8 mouse cellular contexts compared by ENCODE assay signal in the genomic region with DNA sequence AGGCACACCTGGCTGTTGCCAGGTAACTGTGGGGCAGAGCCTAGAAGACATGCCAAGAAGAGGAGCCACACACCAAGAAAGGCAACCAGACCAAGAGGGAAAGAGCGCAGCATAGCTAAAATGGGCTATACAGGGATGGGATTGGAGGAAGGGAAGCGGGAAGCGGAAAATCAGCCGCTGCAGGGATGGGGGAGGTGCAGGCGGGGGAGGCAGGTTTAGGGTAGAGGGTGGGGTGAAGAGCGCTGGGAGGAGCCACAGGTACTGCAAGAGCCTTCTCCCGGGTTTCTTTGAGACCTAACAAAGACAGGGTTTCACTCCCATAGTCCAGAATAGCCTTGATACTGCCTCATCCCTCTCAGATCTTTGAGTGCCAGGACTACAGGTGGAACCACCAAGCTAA. TPM values are rescaled to one million over a fixed set of nuclear protein-coding genes. Genes with fewer than 3 reads are reported as not detected.
DNase-seq lines count a peak whose midpoint lies in the region; ATAC-seq and TF ChIP-seq lines count a peak whose summit lies in the region.

No protein-coding gene starts in this region.

- H3K79me2 ChIP-seq in heart, adult 2 months (replicated peaks; ENCODE audit: control insufficient read depth, insufficient read depth, low read length), result no peaks in the 10 kb centered on the region

- 3% methylated on average over 7 of the region's 7 CpGs for WGBS in heart, embryonic 14.5 days
- WGBS in heart, adult 2 months, result 11% methylated on average over 7 of the region's 7 CpGs
- WGBS in midbrain, embryonic 15.5 days, result 11% methylated on average over 7 of the region's 7 CpGs

- no peak for TF ChIP-seq POLR2A in heart, adult 2 months (IDR thresholded peaks at IDR 0.05; ENCODE audit: insufficient read depth, low read depth, low read length)

- no peak for DNase-seq in heart, adult 2 months
- DNase-seq in ZHBTc4 (ENCODE audit: low read depth, low spot score), result peak; percentile 86
- peak; percentile 30 for DNase-seq in kidney, postnatal 14 days
- DNase-seq in cerebellum, adult 18-20 months, result no peak
- no peak for DNase-seq in spleen, postnatal 4 days (ENCODE audit: low spot score in 2 of 2)
- DNase-seq in gastrocnemius, postnatal 36 days, result no peak

- peak overlapping the region; percentile 22; the same call in 1 of the 2 replicates for H3K4me2 ChIP-seq in heart, embryonic 14.5 days (ENCODE audit: low read length)
- peak overlapping the region; percentile 37 for H3K4me2 ChIP-seq in midbrain, embryonic 15.5 days

- no peaks in the 10 kb centered on the region for H3K27me3 ChIP-seq in heart, embryonic 14.5 days (ENCODE audit: control insufficient read depth, insufficient read depth, low read length)
- no peaks in the 10 kb centered on the region for H3K27me3 ChIP-seq in heart, adult 2 months (ENCODE audit: control insufficient read depth, insufficient read depth, low read length)
- no peaks in the 10 kb centered on the region for H3K27me3 ChIP-seq in midbrain, embryonic 15.5 days (replicated peaks)

- intact Hi-C loops in heart, adult 2 months (cut with DNase I), result no loop called here
- intact Hi-C loops in gastrocnemius, postnatal 36 days (cut with DNase I), result no loop called here

- H3K27ac ChIP-seq in heart, embryonic 14.5 days (replicated peaks in 1 of 2; ENCODE audit: control insufficient read depth in 1 of 2, insufficient read depth in 1 of 2, low read depth in 2 of 2, low read length in 2 of 2), result no peak overlapping the region
- H3K27ac ChIP-seq in heart, adult 2 months, result no peak overlapping the region
- no peak overlapping the region for H3K27ac ChIP-seq in midbrain, embryonic 15.5 days

- TF ChIP-seq CTCF in heart, adult 2 months (IDR thresholded peaks at IDR 0.05), result no peak

- no peaks in the 10 kb centered on the region for H3K36me3 ChIP-seq in heart, embryonic 14.5 days (ENCODE audit: control insufficient read depth, insufficient read depth, low read length)
- no peaks in the 10 kb centered on the region for H3K36me3 ChIP-seq in heart, adult 2 months (ENCODE audit: control insufficient read depth, insufficient read depth, low read length)
- H3K36me3 ChIP-seq in midbrain, embryonic 15.5 days (replicated peaks), result no peaks in the 10 kb centered on the region

- no peak for TF ChIP-seq EP300 in heart, adult 2 months (IDR thresholded peaks at IDR 0.05; ENCODE audit: insufficient read depth, low read depth, low read length)

- H3K9me3 ChIP-seq in heart, embryonic 14.5 days (ENCODE audit: control insufficient read depth, low read length), result no peaks in the 10 kb centered on the region
- H3K9me3 ChIP-seq in midbrain, embryonic 15.5 days, result no peaks in the 10 kb centered on the region

- ATAC-seq in heart, embryonic 14.5 days (ENCODE audit: insufficient number of reproducible peaks, insufficient read depth, low FRiP score, low read depth), result no peak
- ATAC-seq in midbrain, embryonic 15.5 days (replicated peaks), result 0 out of 2 replicates have a peak, but pooled peaks have one; percentile 17

- H3K4me1 ChIP-seq in heart, embryonic 14.5 days (ENCODE audit: control insufficient read depth in 2 of 2, insufficient read depth in 2 of 2, low read length in 2 of 2), result peaks cover 0 to 8% of the 10 kb centered on the region in 2 experiments; a peak in 2 of 4 replicates
- H3K4me1 ChIP-seq in heart, adult 2 months (ENCODE audit: control insufficient read depth, insufficient read depth, low read length), result no peaks in the 10 kb centered on the region
- no peaks in the 10 kb centered on the region; the same call in 1 of the 2 replicates for H3K4me1 ChIP-seq in midbrain, embryonic 15.5 days

- H3K9ac ChIP-seq in heart, embryonic 14.5 days (ENCODE audit: low read length), result no peak overlapping the region
- H3K9ac ChIP-seq in heart, adult 2 months (ENCODE audit: low read depth, low read length), result no peak overlapping the region
- no peak overlapping the region for H3K9ac ChIP-seq in midbrain, embryonic 15.5 days

- no peak overlapping the region for H3K4me3 ChIP-seq in heart, embryonic 14.5 days (ENCODE audit: control insufficient read depth in 1 of 2, insufficient read depth in 1 of 2, low read depth in 1 of 2, low read length in 2 of 2)
- H3K4me3 ChIP-seq in heart, adult 2 months, result no peak overlapping the region
- 0 out of 2 replicates have a peak overlapping the region, but pooled peaks have one; percentile 5 for H3K4me3 ChIP-seq in midbrain, embryonic 15.5 days

RNA-seq across cellular contexts. Expression of a gene that starts 22.4 kb away (rescaled TPM):
- polyA plus RNA-seq in heart, embryonic 14.5 days (2014; fragmentation: Nextera tagmentation; extraction: Ambion mirVana), result 208 and 242 TPM in 2 replicates
- total RNA-seq in heart, adult 2 months (2021), result 100 to 1,000 TPM; 115 to 126 TPM
- polyA plus RNA-seq in heart, adult 2 months (2012; rRNA removed), result 217 and 259 TPM in 2 replicates
- 404 and 430 TPM in 2 replicates for polyA plus RNA-seq in midbrain, embryonic 15.5 days (2015; fragmentation: Nextera tagmentation; extraction: Ambion mirVana)
- 100 to 1,000 TPM in 1 of 2 experiments, 10 to 100 TPM in 1; 68.5 to 119 TPM for total RNA-seq in gastrocnemius, postnatal 36 days (2021)

RNA-seq across cellular contexts. Expression of a gene that starts 45.6 kb away (rescaled TPM):
- polyA plus RNA-seq in heart, embryonic 14.5 days (2014; fragmentation: Nextera tagmentation; extraction: Ambion mirVana), result 0.58 and 0.74 TPM in 2 replicates
- not detected for total RNA-seq in heart, adult 2 months (2021)
- polyA plus RNA-seq in heart, adult 2 months (2012; rRNA removed), result 0.61 TPM in 1 of 2 replicates, not detected in the other
- 0.50 and 0.66 TPM in 2 replicates for polyA plus RNA-seq in midbrain, embryonic 15.5 days (2015; fragmentation: Nextera tagmentation; extraction: Ambion mirVana)
- total RNA-seq in gastrocnemius, postnatal 36 days (2021), result not detected

Comparison
In these comparisons a context has a peak if more than half of its experiments do, and no peak if none do; other contexts are left out.
1. DNase-seq: peak in ZHBTc4 (single experiment) and kidney, postnatal 14 days (single experiment); none in heart, adult 2 months (0 of 2), cerebellum, adult 18-20 months (0 of 2), spleen, postnatal 4 days (0 of 2) and gastrocnemius, postnatal 36 days (0 of 2).